Comparison of ENCODE assay signal across 16 mouse cellular contexts in the genomic region with DNA sequence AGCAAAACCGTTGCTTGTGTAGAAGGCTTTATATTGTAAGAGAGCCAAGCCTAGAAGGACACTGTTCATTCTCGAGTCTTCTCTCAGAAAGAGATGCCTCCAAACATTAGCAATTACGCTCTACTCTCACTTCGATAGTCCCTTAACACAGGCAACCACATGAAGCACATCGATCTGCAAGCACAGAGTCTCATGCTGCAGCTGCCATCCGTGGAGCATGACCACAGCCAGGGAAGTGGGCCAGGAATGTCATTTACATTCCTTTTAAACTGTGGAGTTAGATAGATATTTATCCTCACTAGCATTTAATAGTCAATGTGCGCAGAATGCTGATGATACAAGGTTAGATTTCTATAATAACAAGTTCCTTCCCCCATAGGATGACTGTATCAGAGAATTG. TPM values are rescaled to one million over a fixed set of nuclear protein-coding genes. Genes with fewer than 3 reads are reported as not detected.
A peak's percentile ranks its signal among the peaks of the same experiment; 100 is the strongest.
DNase-seq lines count a peak whose midpoint lies in the region; ATAC-seq lines count a peak whose summit lies in the region.
"Had no signal": no experiment of that assay in that cellular context is flagged by ENCODE, and none has a peak within 500 bp of the region (broad histone marks: within the 10 kb centered on the region; RNA-seq: fewer than 3 reads in every experiment).

No protein-coding gene starts in this region.

- 79% methylated on average over 7 of the region's 7 CpGs for WGBS in hindbrain, embryonic 12.5 days
- WGBS in hindbrain, embryonic 10.5 days = 89% methylated on average over 7 of the region's 7 CpGs
- 77% methylated on average over 7 of the region's 7 CpGs for WGBS in midbrain, embryonic 13.5 days
- WGBS in midbrain, embryonic 11.5 days = 89% methylated on average over 7 of the region's 7 CpGs
- WGBS in hindbrain, embryonic 15.5 days = 53% methylated on average over 7 of the region's 7 CpGs
- 52% methylated on average over 7 of the region's 7 CpGs for WGBS in neural tube, embryonic 15.5 days

- H3K4me1 ChIP-seq in hindbrain, embryonic 12.5 days = no peaks in the 10 kb centered on the region
- no peaks in the 10 kb centered on the region for H3K4me1 ChIP-seq in hindbrain, embryonic 10.5 days (replicated peaks)
- 0 out of 2 replicates have a peak, but pooled peaks cover 13% of the 10 kb centered on the region for H3K4me1 ChIP-seq in midbrain, embryonic 13.5 days (replicated peaks)
- no peaks in the 10 kb centered on the region for H3K4me1 ChIP-seq in midbrain, embryonic 11.5 days (ENCODE audit: control insufficient read depth, insufficient read depth, low read length)
- peaks cover 18% of the 10 kb centered on the region for H3K4me1 ChIP-seq in hindbrain, embryonic 15.5 days (replicated peaks)
- H3K4me1 ChIP-seq in neural tube, embryonic 15.5 days = peaks cover 7% of the 10 kb centered on the region
- H3K4me1 ChIP-seq: megakaryocyte, embryonic 14.5 days had no signal

- H3K9me3 ChIP-seq in hindbrain, embryonic 12.5 days (replicated peaks) = no peaks in the 10 kb centered on the region; the same call in 1 of the 2 replicates
- peaks cover 4% of the 10 kb centered on the region; the same call in 1 of the 2 replicates for H3K9me3 ChIP-seq in hindbrain, embryonic 10.5 days
- peaks cover 4% of the 10 kb centered on the region; the same call in 1 of the 2 replicates for H3K9me3 ChIP-seq in midbrain, embryonic 13.5 days
- H3K9me3 ChIP-seq in midbrain, embryonic 11.5 days (ENCODE audit: control insufficient read depth, low read length) = 0 out of 2 replicates have a peak, but pooled peaks cover 4% of the 10 kb centered on the region
- no peaks in the 10 kb centered on the region for H3K9me3 ChIP-seq in hindbrain, embryonic 15.5 days
- H3K9me3 ChIP-seq in neural tube, embryonic 15.5 days (replicated peaks) = no peaks in the 10 kb centered on the region
- H3K9me3 ChIP-seq: embryonic facial prominence, embryonic 15.5 days had no signal

- H3K9ac ChIP-seq in hindbrain, embryonic 12.5 days = no peak overlapping the region
- no peak overlapping the region for H3K9ac ChIP-seq in midbrain, embryonic 13.5 days (replicated peaks)
- no peak overlapping the region for H3K9ac ChIP-seq in midbrain, embryonic 11.5 days (ENCODE audit: low read length)
- H3K9ac ChIP-seq in hindbrain, embryonic 15.5 days = no peak overlapping the region
- H3K9ac ChIP-seq in neural tube, embryonic 15.5 days (replicated peaks) = no peak overlapping the region
- H3K9ac ChIP-seq: embryonic facial prominence, embryonic 15.5 days; neural tube, embryonic 12.5 days had no signal

- no peaks in the 10 kb centered on the region for H3K27me3 ChIP-seq in hindbrain, embryonic 12.5 days
- H3K27me3 ChIP-seq in hindbrain, embryonic 10.5 days (ENCODE audit: insufficient read depth, poor library complexity, severe bottlenecking) = no peaks in the 10 kb centered on the region
- no peaks in the 10 kb centered on the region for H3K27me3 ChIP-seq in midbrain, embryonic 13.5 days
- H3K27me3 ChIP-seq in midbrain, embryonic 11.5 days (ENCODE audit: control insufficient read depth, insufficient read depth, low read length) = no peaks in the 10 kb centered on the region
- no peaks in the 10 kb centered on the region for H3K27me3 ChIP-seq in hindbrain, embryonic 15.5 days
- H3K27me3 ChIP-seq in neural tube, embryonic 15.5 days (replicated peaks) = no peaks in the 10 kb centered on the region
- H3K27me3 ChIP-seq: embryonic facial prominence, embryonic 15.5 days; megakaryocyte, embryonic 14.5 days; neural tube, embryonic 12.5 days had no signal

- no peak for ATAC-seq in hindbrain, embryonic 12.5 days (ENCODE audit: low FRiP score)
- peak; percentile 27; the same call in 1 of the 2 replicates for ATAC-seq in midbrain, embryonic 13.5 days
- no peak for ATAC-seq in midbrain, embryonic 11.5 days (ENCODE audit: low FRiP score)
- ATAC-seq in hindbrain, embryonic 15.5 days (ENCODE audit: low FRiP score, low read depth) = no peak
- peak; percentile 53; the same call in 1 of the 2 replicates for ATAC-seq in neural tube, embryonic 15.5 days (ENCODE audit: low FRiP score)
- ATAC-seq: intestine, embryonic 16.5 days had no signal

- no peak overlapping the region for H3K4me2 ChIP-seq in hindbrain, embryonic 12.5 days (replicated peaks)
- no peak overlapping the region for H3K4me2 ChIP-seq in midbrain, embryonic 13.5 days (replicated peaks)
- no peak overlapping the region for H3K4me2 ChIP-seq in midbrain, embryonic 11.5 days
- H3K4me2 ChIP-seq in hindbrain, embryonic 15.5 days = no peak overlapping the region
- H3K4me2 ChIP-seq in neural tube, embryonic 15.5 days = no peak overlapping the region
- H3K4me2 ChIP-seq: embryonic facial prominence, embryonic 15.5 days; liver, embryonic 11.5 days; neural tube, embryonic 12.5 days had no signal

- H3K27ac ChIP-seq in hindbrain, embryonic 12.5 days = peak overlapping the region; percentile 32; the same call in 1 of the 2 replicates
- H3K27ac ChIP-seq in hindbrain, embryonic 10.5 days = no peak overlapping the region
- H3K27ac ChIP-seq in midbrain, embryonic 13.5 days = peak overlapping the region; percentile 44; the same call in 1 of the 2 replicates
- no peak overlapping the region for H3K27ac ChIP-seq in midbrain, embryonic 11.5 days (ENCODE audit: low read depth, low read length)
- peak overlapping the region; percentile 55 for H3K27ac ChIP-seq in hindbrain, embryonic 15.5 days (replicated peaks)
- H3K27ac ChIP-seq in neural tube, embryonic 15.5 days (replicated peaks) = peak overlapping the region; percentile 14; the same call in 1 of the 2 replicates
- H3K27ac ChIP-seq: embryonic facial prominence, embryonic 15.5 days; neural tube, embryonic 12.5 days had no signal

- no peak for DNase-seq in hindbrain, embryonic 10.5 days (ENCODE audit: low spot score)
- no peak for DNase-seq in midbrain, embryonic 11.5 days (ENCODE audit: low spot score, missing footprints)
- no peak for DNase-seq in MN1 (ENCODE audit: low spot score)
- DNase-seq: cerebellum, adult 11-12 months; gastrocnemius, postnatal 10 days; left cerebral cortex, postnatal 4 days; thymus, adult 2 months had no signal

- H3K4me3 ChIP-seq in hindbrain, embryonic 12.5 days = no peak overlapping the region
- no peak overlapping the region for H3K4me3 ChIP-seq in hindbrain, embryonic 10.5 days
- no peak overlapping the region for H3K4me3 ChIP-seq in midbrain, embryonic 13.5 days (replicated peaks)
- no peak overlapping the region for H3K4me3 ChIP-seq in midbrain, embryonic 11.5 days (ENCODE audit: low read depth, low read length)
- no peak overlapping the region for H3K4me3 ChIP-seq in hindbrain, embryonic 15.5 days
- no peak overlapping the region for H3K4me3 ChIP-seq in neural tube, embryonic 15.5 days (replicated peaks)
- H3K4me3 ChIP-seq: embryonic facial prominence, embryonic 15.5 days; megakaryocyte, embryonic 14.5 days; neural tube, embryonic 12.5 days had no signal

- no peaks in the 10 kb centered on the region for H3K36me3 ChIP-seq in hindbrain, embryonic 12.5 days
- 0 out of 2 replicates have a peak, but pooled peaks cover 4% of the 10 kb centered on the region for H3K36me3 ChIP-seq in hindbrain, embryonic 10.5 days
- H3K36me3 ChIP-seq in midbrain, embryonic 13.5 days = no peaks in the 10 kb centered on the region
- H3K36me3 ChIP-seq in midbrain, embryonic 11.5 days (ENCODE audit: control insufficient read depth, insufficient read depth, low read length) = no peaks in the 10 kb centered on the region
- H3K36me3 ChIP-seq in hindbrain, embryonic 15.5 days = no peaks in the 10 kb centered on the region
- H3K36me3 ChIP-seq in neural tube, embryonic 15.5 days = no peaks in the 10 kb centered on the region
- H3K36me3 ChIP-seq: embryonic facial prominence, embryonic 15.5 days; neural tube, embryonic 12.5 days had no signal

RNA-seq across cellular contexts. Expression of a gene that starts 21.3 kb away (rescaled TPM):
- polyA plus RNA-seq in hindbrain, embryonic 12.5 days (2016; fragmentation: Nextera tagmentation; extraction: Ambion mirVana) = 53.1 and 54.3 TPM in 2 replicates
- 20.8 and 33.2 TPM in 2 replicates for polyA plus RNA-seq in hindbrain, embryonic 10.5 days (2016; fragmentation: Nextera tagmentation; extraction: Ambion mirVana)
- 16.3 and 20.1 TPM in 2 replicates for polyA plus RNA-seq in midbrain, embryonic 13.5 days (2015; fragmentation: Nextera tagmentation; extraction: Ambion mirVana)
- polyA plus RNA-seq in midbrain, embryonic 11.5 days (2014; fragmentation: Nextera tagmentation; extraction: Ambion mirVana) = 33.5 and 34.1 TPM in 2 replicates
- 12.9 and 14.0 TPM in 2 replicates for polyA plus RNA-seq in hindbrain, embryonic 15.5 days (2015; fragmentation: Nextera tagmentation; extraction: Ambion mirVana)
- polyA plus RNA-seq in neural tube, embryonic 15.5 days (2015; fragmentation: Nextera tagmentation; extraction: Ambion mirVana) = 18.9 and 20.1 TPM in 2 replicates

RNA-seq across cellular contexts. Expression of a gene that starts 21.6 kb away (rescaled TPM):
- polyA plus RNA-seq in hindbrain, embryonic 12.5 days (2016; fragmentation: Nextera tagmentation; extraction: Ambion mirVana) = 14.0 and 15.4 TPM in 2 replicates
- polyA plus RNA-seq in hindbrain, embryonic 10.5 days (2016; fragmentation: Nextera tagmentation; extraction: Ambion mirVana) = 11.5 and 11.9 TPM in 2 replicates
- polyA plus RNA-seq in midbrain, embryonic 13.5 days (2015; fragmentation: Nextera tagmentation; extraction: Ambion mirVana) = 6.6 and 9.8 TPM in 2 replicates
- 14.3 and 14.4 TPM in 2 replicates for polyA plus RNA-seq in midbrain, embryonic 11.5 days (2014; fragmentation: Nextera tagmentation; extraction: Ambion mirVana)
- polyA plus RNA-seq in hindbrain, embryonic 15.5 days (2015; fragmentation: Nextera tagmentation; extraction: Ambion mirVana) = 9.5 TPM in 2 replicates
- polyA plus RNA-seq in neural tube, embryonic 15.5 days (2015; fragmentation: Nextera tagmentation; extraction: Ambion mirVana) = 8.4 and 10.1 TPM in 2 replicates

Comparison
In these comparisons a context has a peak if more than half of its experiments do, and no peak if none do; other contexts are left out.
1. ATAC-seq: peak in midbrain, embryonic 13.5 days (single experiment) and neural tube, embryonic 15.5 days (single experiment); none in hindbrain, embryonic 12.5 days (single experiment), midbrain, embryonic 11.5 days (single experiment) and hindbrain, embryonic 15.5 days (single experiment).
2. H3K27ac ChIP-seq: peak in hindbrain, embryonic 12.5 days (single experiment), midbrain, embryonic 13.5 days (single experiment), hindbrain, embryonic 15.5 days (single experiment) and neural tube, embryonic 15.5 days (single experiment); none in hindbrain, embryonic 10.5 days (single experiment) and midbrain, embryonic 11.5 days (single experiment).